Mouse (Mus musculus) intestine, embryonic 16.5 days (tissue): ENCODE results near the gene Csrp1. TPM values are rescaled to one million over a fixed set of nuclear protein-coding genes. Genes with fewer than 3 reads are reported as not detected.
A peak's percentile ranks its signal among the peaks of the same experiment; 100 is the strongest.

Experiments
- ATAC-seq: fragments of 200-750 bp; cut with Nextera tagmentation; 2 replicates; pipeline ENCODE4 v1.8.0; 2017; ENCODE audit warnings: moderate TSS enrichment, moderate library complexity
- H3K27ac ChIP-seq: fragments of 300-500 bp; sonication (generic); 2 replicates; pipeline ENCODE4 v1.5.1; 2014; ENCODE audit warnings: mild to moderate bottlenecking, low read length
- H3K27me3 ChIP-seq: fragments of 300-500 bp; sonication (generic); replicated peaks from 2 replicates; pipeline ENCODE4 v1.6.1; 2014; ENCODE audit warnings: low read length, control low read depth, mixed read lengths; ENCODE audit not compliant: control insufficient read depth, insufficient read depth
- H3K36me3 ChIP-seq: fragments of 300-500 bp; sonication (generic); 2 replicates; pipeline ENCODE4 v1.6.1; 2014; ENCODE audit warnings: low read length, control low read depth; ENCODE audit not compliant: control insufficient read depth, insufficient read depth
- H3K4me1 ChIP-seq: fragments of 300-500 bp; sonication (generic); 2 replicates; pipeline ENCODE4 v1.6.1; 2014; ENCODE audit warnings: low read length, control low read depth, mixed read lengths; ENCODE audit not compliant: control insufficient read depth, insufficient read depth
- H3K4me2 ChIP-seq: fragments of 300-500 bp; sonication (generic); 2 replicates; pipeline ENCODE4 v1.6.1; 2014; ENCODE audit warnings: low read depth, low read length, control low read depth
- H3K4me3 ChIP-seq: fragments of 300-500 bp; sonication (generic); 2 replicates; pipeline ENCODE4 v1.5.1; 2014; ENCODE audit warnings: mild to moderate bottlenecking, low read length
- H3K9ac ChIP-seq: fragments of 300-500 bp; sonication (generic); 2 replicates; pipeline ENCODE4 v1.6.1; 2014; ENCODE audit warnings: low read depth, low read length
- H3K9me3 ChIP-seq: fragments of 300-500 bp; sonication (generic); 2 replicates; pipeline ENCODE4 v1.6.1; 2016; ENCODE audit warnings: low read length, control low read depth; ENCODE audit not compliant: control insufficient read depth
- WGBS: fragments of 180-500 bp; shearing (Covaris S2); extraction: QIAGEN DNeasy Blood & Tissue Kit; methylation state at CpG from one replicate; pipeline ENCODE4 v1.1.7; 2014; 5-methylcytosine and 5-hydroxymethylcytosine counted together
- polyA plus RNA-seq: library from polyadenylated mRNA; unstranded; fragments of >200 nt; fragmentation: Nextera tagmentation; extraction: Ambion mirVana; gene quantifications from 2 replicates; pipeline ENCODE4 v1.2.1, GENCODE M21; 2015

Gene Csrp1
- polyA plus RNA-seq, 1 experiment from 2014 or later = 215 TPM

DNA sequence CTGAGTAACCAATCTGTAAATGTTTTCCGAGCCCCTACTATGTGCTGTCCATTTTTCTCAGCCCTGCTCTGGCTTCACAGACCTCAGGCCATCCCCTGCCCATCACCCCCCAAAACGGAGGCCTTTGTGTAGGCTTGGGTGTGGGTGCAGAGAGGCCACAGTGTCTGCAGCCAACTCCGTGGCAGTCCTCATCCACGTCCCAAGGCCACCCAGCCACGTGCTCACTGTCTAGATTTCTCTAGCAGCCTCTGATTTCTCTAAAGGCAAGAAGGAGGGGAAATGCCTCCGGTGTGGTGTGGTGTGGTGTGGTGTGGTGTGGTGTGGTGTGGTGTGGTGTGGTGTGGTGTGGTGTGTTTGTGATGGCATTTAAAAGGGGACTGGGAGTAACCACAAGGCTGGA lies 41.7 kb upstream of the Csrp1 start:
- Histone ChIP-seq H3K4me3 (no peak overlapping the region), H3K27me3 (no peaks in the 10 kb centered on the region), H3K4me2 (no peak overlapping the region), H3K9ac (no peak overlapping the region), H3K36me3 (no peaks in the 10 kb centered on the region), H3K4me1 (no peaks in the 10 kb centered on the region), H3K9me3 (no peaks in the 10 kb centered on the region), H3K27ac (no peak overlapping the region)
- no peak for ATAC-seq
- WGBS = 70% methylated on average over 6 of the region's 6 CpGs

DNA sequence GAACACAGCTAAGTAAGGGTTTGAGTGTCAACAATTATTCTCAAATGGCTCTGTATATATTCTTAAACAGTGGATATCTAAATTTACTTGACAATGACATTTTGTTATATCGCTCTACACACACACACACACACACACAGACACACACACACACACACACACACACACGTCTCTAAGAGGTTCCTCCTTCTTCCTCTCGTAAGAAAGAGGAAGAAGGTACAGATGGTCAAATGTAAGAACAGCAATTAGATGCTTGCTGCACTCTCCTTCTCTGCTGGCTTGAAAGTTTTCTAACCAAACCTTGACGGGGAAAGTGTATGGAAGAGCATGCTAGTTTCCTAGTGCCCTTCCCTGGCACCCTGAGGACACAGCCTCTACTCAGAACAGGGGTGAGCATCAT lies 39.1 kb upstream of the Csrp1 start:
- no peaks in the 10 kb centered on the region for H3K36me3 ChIP-seq
- no peak for ATAC-seq
- H3K4me2 ChIP-seq = no peak overlapping the region
- no peak overlapping the region for H3K27ac ChIP-seq
- no peak overlapping the region for H3K4me3 ChIP-seq
- H3K9ac ChIP-seq = no peak overlapping the region
- H3K9me3 ChIP-seq = no peaks in the 10 kb centered on the region
- H3K4me1 ChIP-seq = 0 out of 2 replicates have a peak, but pooled peaks cover 1% of the 10 kb centered on the region
- WGBS = 64% methylated on average over 4 of the region's 4 CpGs
- no peaks in the 10 kb centered on the region for H3K27me3 ChIP-seq

GRCm38 (mm10) chr1:135681122-135681521 lies 38.7 kb upstream of the Csrp1 start:
- H3K27ac ChIP-seq = no peak overlapping the region
- H3K9me3 ChIP-seq = no peaks in the 10 kb centered on the region
- H3K36me3 ChIP-seq = no peaks in the 10 kb centered on the region
- no peak for ATAC-seq
- WGBS = 75% methylated on average over 8 of the region's 8 CpGs
- no peak overlapping the region for H3K9ac ChIP-seq
- H3K27me3 ChIP-seq = no peaks in the 10 kb centered on the region
- no peak overlapping the region for H3K4me2 ChIP-seq
- H3K4me3 ChIP-seq = no peak overlapping the region
- 0 out of 2 replicates have a peak, but pooled peaks cover 3% of the 10 kb centered on the region for H3K4me1 ChIP-seq

DNA sequence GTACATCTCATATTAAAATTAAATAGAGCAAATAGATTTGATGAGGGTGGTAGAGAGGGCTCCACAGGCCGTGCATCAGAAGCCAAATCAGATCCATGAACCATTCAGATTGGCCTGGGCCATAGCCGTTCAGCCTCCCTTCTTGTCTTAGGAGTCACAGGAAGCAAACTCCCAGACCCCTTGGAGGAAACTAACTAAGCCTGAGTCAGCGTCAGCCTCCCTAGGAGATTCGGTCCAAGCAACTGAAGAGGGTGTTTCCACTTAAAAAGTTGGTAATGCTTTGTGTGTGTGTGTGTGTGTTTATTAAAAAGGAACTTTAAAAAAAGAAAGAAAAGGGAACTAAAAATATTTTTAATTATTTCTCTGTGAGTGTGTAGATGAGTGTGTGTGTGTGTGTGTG lies 35.0 kb upstream of the Csrp1 start:
- no peaks in the 10 kb centered on the region for H3K9me3 ChIP-seq
- no peaks in the 10 kb centered on the region for H3K36me3 ChIP-seq
- peaks cover 7% of the 10 kb centered on the region; the same call in 1 of the 2 replicates for H3K4me1 ChIP-seq
- H3K27me3 ChIP-seq = no peaks in the 10 kb centered on the region
- no peak overlapping the region for H3K27ac ChIP-seq
- 66% methylated on average over 4 of the region's 4 CpGs for WGBS
- no peak overlapping the region for H3K9ac ChIP-seq
- H3K4me2 ChIP-seq = no peak overlapping the region
- ATAC-seq = no peak
- H3K4me3 ChIP-seq = no peak overlapping the region

GRCm38 (mm10) chr1:135685316-135685715 lies 34.5 kb upstream of the Csrp1 start:
- H3K27me3 ChIP-seq = no peaks in the 10 kb centered on the region
- no peak overlapping the region for H3K27ac ChIP-seq
- no peak for ATAC-seq
- no peak overlapping the region for H3K4me3 ChIP-seq
- H3K9me3 ChIP-seq = no peaks in the 10 kb centered on the region
- WGBS = 60% methylated on average over 6 of the region's 6 CpGs
- H3K4me1 ChIP-seq = peaks cover 8% of the 10 kb centered on the region; the same call in 1 of the 2 replicates
- H3K9ac ChIP-seq = no peak overlapping the region
- H3K36me3 ChIP-seq = no peaks in the 10 kb centered on the region
- no peak overlapping the region; the same call in 1 of the 2 replicates for H3K4me2 ChIP-seq

DNA sequence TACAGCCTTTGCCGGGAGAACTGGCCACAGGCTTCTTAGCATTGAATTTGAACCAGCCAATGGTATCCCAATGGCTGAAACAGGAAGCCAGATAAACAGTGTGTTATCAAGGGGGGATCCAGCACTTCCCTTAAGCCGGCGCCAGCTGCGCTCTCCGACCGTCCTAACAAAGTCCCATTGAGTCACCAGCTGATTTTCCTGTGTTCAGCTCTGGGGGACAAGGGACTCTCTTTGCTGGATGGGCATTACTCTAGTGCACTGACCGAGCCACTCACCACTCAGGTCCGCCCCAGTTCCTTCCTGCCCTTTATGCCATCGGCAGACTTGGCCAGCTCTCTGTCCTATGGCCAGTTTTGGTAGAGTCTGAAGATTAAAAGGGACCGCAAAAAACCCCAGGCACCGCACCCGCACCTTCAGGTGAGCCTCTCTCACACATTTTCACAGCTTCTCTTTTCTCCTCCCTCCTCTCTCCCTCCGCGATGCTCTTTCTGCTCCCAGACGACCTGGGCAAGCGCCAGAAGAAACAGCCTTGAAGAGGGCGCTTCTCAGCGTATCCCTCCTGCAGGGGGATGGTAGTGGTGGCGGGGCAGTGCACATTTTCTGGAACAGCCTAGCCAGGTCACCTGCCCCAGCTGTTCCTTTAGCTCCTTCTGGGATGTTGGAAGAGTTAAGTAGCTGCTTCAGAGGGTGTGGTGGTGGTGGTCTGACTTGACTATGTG lies 32.9 kb upstream of the Csrp1 start:
- Histone ChIP-seq H3K4me2 (peak overlapping the region; percentile 93), H3K9me3 (no peaks in the 10 kb centered on the region), H3K4me3 (peak overlapping the region; percentile 71), H3K36me3 (no peaks in the 10 kb centered on the region), H3K27me3 (no peaks in the 10 kb centered on the region), H3K27ac (peak overlapping the region; percentile 59), H3K4me1 (peaks cover 22% of the 10 kb centered on the region), H3K9ac (peak overlapping the region; percentile 58)
- ATAC-seq = 0 out of 2 replicates have a peak, but pooled peaks have one; percentile 26
- 1% methylated on average over 19 of the region's 19 CpGs for WGBS

GRCm38 (mm10) chr1:135687771-135688492 lies 31.9 kb upstream of the Csrp1 start:
- WGBS = under 1% methylated on average over 80 of the region's 81 CpGs
- peaks cover 23% of the 10 kb centered on the region for H3K4me1 ChIP-seq
- H3K27me3 ChIP-seq = no peaks in the 10 kb centered on the region
- H3K4me2 ChIP-seq = peak overlapping the region; percentile 93
- H3K9ac ChIP-seq = peak overlapping the region; percentile 79
- peak overlapping the region; percentile 77 for H3K27ac ChIP-seq
- no peaks in the 10 kb centered on the region for H3K36me3 ChIP-seq
- no peaks in the 10 kb centered on the region for H3K9me3 ChIP-seq
- peak overlapping the region; percentile 71 for H3K4me3 ChIP-seq
- peak; percentile 87 for ATAC-seq

- H3K9me3 ChIP-seq = no peaks in the 10 kb centered on the region
- ATAC-seq = no peak
- H3K4me1 ChIP-seq = peaks cover 23% of the 10 kb centered on the region
- H3K9ac ChIP-seq = peak overlapping the region; percentile 79
- no peaks in the 10 kb centered on the region for H3K27me3 ChIP-seq
- H3K4me3 ChIP-seq = peak overlapping the region; percentile 71
- H3K27ac ChIP-seq = peak overlapping the region; percentile 77
- WGBS = 17% methylated on average over 6 of the region's 6 CpGs
- peak overlapping the region; percentile 93 for H3K4me2 ChIP-seq
- H3K36me3 ChIP-seq = no peaks in the 10 kb centered on the region
Observed at GRCm38 (mm10) chr1:135688686-135689085, 31.2 kb upstream of the Csrp1 start.

GRCm38 (mm10) chr1:135690784-135691416 lies 29.0 kb upstream of the Csrp1 start:
- H3K36me3 ChIP-seq = no peaks in the 10 kb centered on the region
- 79% methylated on average over 6 of the region's 6 CpGs for WGBS
- H3K27me3 ChIP-seq = no peaks in the 10 kb centered on the region
- H3K4me2 ChIP-seq = peak overlapping the region; percentile 11; the same call in 1 of the 2 replicates
- H3K4me1 ChIP-seq = peaks cover 20% of the 10 kb centered on the region
- peak overlapping the region; percentile 69 for H3K27ac ChIP-seq
- no peak for ATAC-seq
- no peaks in the 10 kb centered on the region for H3K9me3 ChIP-seq
- 0 out of 2 replicates have a peak overlapping the region, but pooled peaks have one; percentile 17 for H3K9ac ChIP-seq
- no peak overlapping the region for H3K4me3 ChIP-seq
